Mouse (Mus musculus) CH12.LX (cell line): Measurements from ENCODE around the gene Acad11. TPM values are rescaled to one million over a fixed set of nuclear protein-coding genes. Genes with fewer than 3 reads are reported as not detected.
A peak's percentile ranks its signal among the peaks of the same experiment; 100 is the strongest.

Source experiments
- DNase-seq: peaks from one replicate; pipeline ENCODE4 v3.0.0-alpha.2; 2013; ENCODE audit errors: extremely low read depth
- H3K27ac ChIP-seq: 2 replicates; pipeline ENCODE4 v1.5.1; 2012; ENCODE audit warnings: low read depth, mild to moderate bottlenecking, control low read depth, moderate library complexity; ENCODE audit not compliant: insufficient read depth
- H3K27me3 ChIP-seq: replicated peaks from 2 replicates; pipeline ENCODE3; 2012; ENCODE audit warnings: inconsistent platforms
- H3K36me3 ChIP-seq, 2 experiments: replicated peaks in 1 of 2; 2 replicates each; pipeline versions ENCODE3 to v1.6.1; 2012; ENCODE audit warnings: inconsistent platforms in 1 of 2, low read length in 1 of 2, mild to moderate bottlenecking in 1 of 2, mixed read lengths in 1 of 2, moderate library complexity in 1 of 2; ENCODE audit not compliant: control insufficient read depth in 1 of 2, insufficient read depth in 1 of 2
- H3K4me1 ChIP-seq, 2 experiments: 2 replicates each; pipeline ENCODE4 v1.6.1; 2012; ENCODE audit warnings: inconsistent platforms in 1 of 2, moderate library complexity in 1 of 2; ENCODE audit not compliant: insufficient read depth in 2 of 2, control insufficient read depth in 1 of 2
- H3K4me2 ChIP-seq: 2 replicates; pipeline ENCODE4 v1.6.1; 2012; ENCODE audit warnings: low read depth, mild to moderate bottlenecking, control low read depth; ENCODE audit not compliant: poor library complexity, insufficient read depth, severe bottlenecking
- H3K4me3 ChIP-seq, 3 experiments: fragments of 150-350 bp in 1 of 3; sonication (generic) in 1 of 3; replicated peaks in 1 of 3; 2 replicates each; pipeline versions ENCODE3 to v1.5.1; 2011 to 2012; ENCODE audit warnings: low read depth in 2 of 3, low read length in 2 of 3, mild to moderate bottlenecking in 2 of 3, moderate library complexity in 2 of 3, control low read depth in 1 of 3, improper control_type of control experiment in 1 of 3, inconsistent platforms in 1 of 3, mixed read lengths in 1 of 3; ENCODE audit not compliant: poor library complexity in 1 of 3
- H3K79me2 ChIP-seq: replicated peaks from 2 replicates; pipeline ENCODE4 v1.6.1; 2012; ENCODE audit warnings: mild to moderate bottlenecking, moderate library complexity; ENCODE audit not compliant: control insufficient read depth, poor library complexity, insufficient read depth, severe bottlenecking; ENCODE audit errors: extremely low read depth
- H3K9ac ChIP-seq: 2 replicates; pipeline ENCODE4 v1.6.1; 2012; ENCODE audit warnings: low read depth, mild to moderate bottlenecking, control low read depth, moderate library complexity; ENCODE audit not compliant: insufficient read depth
- H3K9me3 ChIP-seq: replicated peaks from 2 replicates; pipeline ENCODE3; 2012; ENCODE audit warnings: low read length, inconsistent platforms, mixed read lengths
- CHD1 ChIP-seq: IDR thresholded peaks from 2 replicates; pipeline ENCODE4 v1.6.1; 2012; ENCODE audit warnings: low read depth, low read length, improper control_type of control experiment, inconsistent platforms
- CTCF ChIP-seq, 2 experiments: IDR thresholded peaks in 1 of 2; conservative IDR thresholded peaks in 1 of 2; 2 replicates each; pipeline ENCODE4 v1.5.1; 2011 to 2012; ENCODE audit warnings: low read depth in 2 of 2, low read length in 2 of 2, improper control_type of control experiment in 1 of 2, inconsistent platforms in 1 of 2, mild to moderate bottlenecking in 1 of 2, moderate library complexity in 1 of 2
- EP300 ChIP-seq: IDR thresholded peaks from 2 replicates; pipeline ENCODE4 v1.6.1; 2011; ENCODE audit warnings: low read length, improper control_type of control experiment
- GABPA ChIP-seq: IDR thresholded peaks from 2 replicates; pipeline ENCODE4 v1.6.1; 2012; ENCODE audit warnings: low read depth, low read length, improper control_type of control experiment, inconsistent platforms; ENCODE audit not compliant: insufficient replicate concordance
- HCFC1 ChIP-seq: IDR thresholded peaks from 2 replicates; pipeline ENCODE4 v1.6.1; 2012; ENCODE audit warnings: low read depth, mild to moderate bottlenecking, inconsistent platforms, low read length, improper control_type of control experiment
- JUN ChIP-seq: IDR thresholded peaks from 2 replicates; pipeline ENCODE4 v1.6.1; 2011; ENCODE audit warnings: low read depth, mild to moderate bottlenecking, low read length, improper control_type of control experiment, moderate library complexity; ENCODE audit not compliant: insufficient read depth
- MAZ ChIP-seq: IDR thresholded peaks from 2 replicates; pipeline ENCODE4 v1.6.1; 2012; ENCODE audit warnings: low read depth, mild to moderate bottlenecking, inconsistent platforms, low read length, improper control_type of control experiment, moderate library complexity
- NELFE ChIP-seq: IDR thresholded peaks from 2 replicates; pipeline ENCODE4 v1.6.1; 2011; ENCODE audit warnings: low read depth, low read length, improper control_type of control experiment
- POLR2A ChIP-seq: IDR thresholded peaks from 2 replicates; pipeline ENCODE4 v1.6.1; 2011; ENCODE audit warnings: low read depth, mild to moderate bottlenecking, improper control_type of control experiment, low read length
- RAD21 ChIP-seq: IDR thresholded peaks from 2 replicates; pipeline ENCODE4 v1.6.1; 2011; ENCODE audit warnings: low read depth, mild to moderate bottlenecking, low read length, improper control_type of control experiment, moderate library complexity
- SIN3A ChIP-seq: IDR thresholded peaks from 2 replicates; pipeline ENCODE4 v1.6.1; 2012; ENCODE audit warnings: low read length, improper control_type of control experiment, inconsistent platforms
- TBP ChIP-seq: conservative IDR thresholded peaks from 2 replicates; pipeline ENCODE4 v1.6.1; 2011; ENCODE audit warnings: low read depth, low read length, improper control_type of control experiment
- USF2 ChIP-seq: conservative IDR thresholded peaks from 2 replicates; pipeline ENCODE4 v1.6.1; 2011; ENCODE audit warnings: low read depth, low read length, improper control_type of control experiment
- ZMIZ1 ChIP-seq: IDR thresholded peaks from 2 replicates; pipeline ENCODE4 v1.6.1; 2012; ENCODE audit warnings: low read depth, mild to moderate bottlenecking, inconsistent platforms, low read length, improper control_type of control experiment
- ZNF384 ChIP-seq: IDR thresholded peaks from 2 replicates; pipeline ENCODE4 v1.6.1; 2012; ENCODE audit warnings: low read depth, low read length, improper control_type of control experiment, inconsistent platforms
- dilution Hi-C: fragments of 300-500 bp; cut with MboI; formaldehyde crosslinking; loops from 2 replicates; pipeline ENCODE4 v1.14.3; 2020; ENCODE audit warnings: low sequenced_read_pairs; ENCODE audit not compliant: extremely low pct_unique_long_range_greater_than_20kb, extremely low pct_ligation_motif_present
- in situ Hi-C: fragments of 300-500 bp; cut with MboI; formaldehyde crosslinking; loops from 3 replicates; pipeline ENCODE4 v1.14.3; 2019; ENCODE audit warnings: low sequenced_read_pairs, low pct_ligation_motif_present, low pct_unique_long_range_greater_than_20kb, mixed read lengths
- polyA plus RNA-seq: library from polyadenylated mRNA; unstranded; fragments of >175 nt; gene quantifications from 2 replicates; pipeline ENCODE4 v1.2.1, GENCODE M21; 2012; ENCODE audit warnings: low read depth; ENCODE audit not compliant: insufficient read length
- total RNA-seq, 2 experiments: library from RNA; depleted of rRNA; stranded (reverse); fragments of 300-350 nt in 1 of 2; fragments of >200 nt in 1 of 2; gene quantifications; 2 replicates each; pipeline ENCODE4 v1.2.3; 2012 to 2014

The Acad11 gene
- total and polyA plus RNA-seq, 3 experiments: 8.3 to 12.1 (median 10.0) TPM

DNA sequence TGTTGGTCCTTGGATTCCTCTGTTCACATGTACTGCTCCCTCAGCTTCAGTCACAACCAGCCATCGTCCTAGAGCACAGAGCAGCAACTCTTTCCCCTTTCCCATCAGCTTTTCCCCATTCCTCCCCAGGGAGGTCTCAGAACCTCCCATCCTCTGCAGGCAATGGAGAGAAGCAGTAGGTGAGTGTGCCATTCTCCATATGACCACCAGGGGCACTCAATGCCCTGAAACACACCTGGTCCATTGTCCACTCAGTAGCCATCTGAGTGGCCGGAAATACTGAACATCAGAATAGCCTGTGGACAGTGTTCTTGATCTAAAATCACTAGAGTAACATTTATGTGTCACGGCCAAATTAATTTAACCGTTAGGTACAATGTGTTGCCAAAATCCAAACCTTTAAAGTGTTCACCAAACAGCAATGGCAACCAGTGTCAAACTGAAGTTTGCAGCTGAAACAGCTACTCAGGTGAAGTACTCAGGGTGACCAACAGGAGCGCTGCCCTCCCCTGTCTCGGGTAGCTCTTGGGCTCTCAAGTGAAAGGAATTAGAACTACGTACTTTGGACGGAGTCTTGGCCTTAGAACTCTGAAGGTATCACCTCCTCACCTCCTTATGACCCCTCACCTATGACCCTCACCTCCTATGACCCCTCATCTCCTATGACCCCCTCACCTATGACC, 81.3 kb downstream of the Acad11 start:
- H3K9ac ChIP-seq: no peak overlapping the region
- in situ Hi-C loops (no loop called here), dilution Hi-C loops (no loop called here)
- no peak overlapping the region for H3K4me2 ChIP-seq
- H3K27ac ChIP-seq: no peak overlapping the region
- TF ChIP-seq NELFE (no peak), HCFC1 (no peak), TBP (no peak), EP300 (no peak), CHD1 (no peak), RAD21 (peak; percentile 17), CTCF (conservative IDR thresholded peaks at IDR 0.05 in 1 of 2, IDR thresholded peaks at IDR 0.05 in 1 of 2; ENCODE audit: low read depth in 2 of 2, low read length in 2 of 2) (peak; percentile 61 to 86), ZMIZ1 (no peak), JUN (no peak)
- H3K79me2 ChIP-seq: no peaks in the 10 kb centered on the region
- no peaks in the 10 kb centered on the region for H3K9me3 ChIP-seq
- H3K4me1 ChIP-seq: no peaks in the 10 kb centered on the region
- DNase-seq: peak; percentile 6
- H3K4me3 ChIP-seq: no peak overlapping the region
- no peaks in the 10 kb centered on the region for H3K27me3 ChIP-seq
- H3K36me3 ChIP-seq: peaks cover 0 to 2% of the 10 kb centered on the region in 2 experiments

DNA sequence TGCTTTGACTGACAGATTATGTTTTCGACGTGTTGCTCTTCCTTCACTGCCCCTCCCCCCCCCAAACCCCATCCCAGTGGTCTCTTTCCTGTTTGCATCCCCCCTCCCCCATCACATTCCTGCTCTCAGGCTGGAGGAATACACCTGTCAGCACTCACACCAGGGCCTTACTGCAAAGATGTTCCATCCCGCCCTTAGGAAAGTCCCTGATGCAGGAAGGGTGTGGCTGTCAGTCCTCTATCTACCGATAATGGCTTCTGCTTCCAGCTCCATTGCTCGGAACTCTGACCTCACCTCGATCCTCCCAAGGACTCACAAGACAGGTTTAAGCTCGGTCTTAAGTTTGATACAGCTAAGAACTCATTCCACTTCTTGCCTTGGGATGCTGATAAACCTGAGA, 83.5 kb downstream of the Acad11 start:
- dilution Hi-C loops: no loop called here
- Histone ChIP-seq H3K9me3 (no peaks in the 10 kb centered on the region), H3K36me3 (peaks cover 9 to 22% of the 10 kb centered on the region in 2 experiments), H3K4me1 (no peaks in the 10 kb centered on the region), H3K27me3 (no peaks in the 10 kb centered on the region), H3K4me2 (no peak overlapping the region), H3K9ac (no peak overlapping the region), H3K27ac (no peak overlapping the region), H3K79me2 (no peaks in the 10 kb centered on the region), H3K4me3 (no peak overlapping the region)
- no peak for DNase-seq
- TF ChIP-seq NELFE (no peak), USF2 (no peak), POLR2A (no peak), CTCF (conservative IDR thresholded peaks at IDR 0.05 in 1 of 2, IDR thresholded peaks at IDR 0.05 in 1 of 2; ENCODE audit: low read depth in 2 of 2, low read length in 2 of 2) (no peak), EP300 (no peak), MAZ (no peak), TBP (no peak), ZMIZ1 (no peak), GABPA (no peak), ZNF384 (no peak), CHD1 (no peak), SIN3A (no peak)
- in situ Hi-C loops: no loop called here
